Mouse (Mus musculus): ENCODE results near the gene Dbh. TPM values are rescaled to one million over a fixed set of nuclear protein-coding genes. Genes with fewer than 3 reads are reported as not detected.

The Dbh gene
- polyA plus RNA-seq, 1 experiment from 2014 or later = 0.52 TPM

- Histone ChIP-seq H3K4me3 (no peak overlapping the region), H3K9ac (no peak overlapping the region), H3K36me3 (no peaks in the 10 kb centered on the region), H3K4me2 (replicated peaks) (no peak overlapping the region), H3K9me3 (no peaks in the 10 kb centered on the region), H3K4me1 (peaks cover 18% of the 10 kb centered on the region), H3K27me3 (no peaks in the 10 kb centered on the region), H3K27ac (peak overlapping the region; percentile 12; the same call in 1 of the 2 replicates)
- ATAC-seq (ENCODE audit: insufficient number of reproducible peaks, insufficient read depth, low FRiP score, low TSS enrichment) = no peak
- WGBS = 10% methylated on average over 2 of the region's 2 CpGs
These were observed 2.0 kb downstream of the Dbh start for GRCm38 (mm10) chr2:27166999-27167398.

- 78% methylated on average over 2 of the region's 2 CpGs for whole genome bisulfite sequencing
- Histone ChIP-seq H3K27me3 (no peaks in the 10 kb centered on the region), H3K27ac (no peak overlapping the region), H3K4me2 (replicated peaks) (no peak overlapping the region), H3K4me3 (no peak overlapping the region), H3K4me1 (no peaks in the 10 kb centered on the region), H3K9me3 (no peaks in the 10 kb centered on the region), H3K9ac (no peak overlapping the region), H3K36me3 (no peaks in the 10 kb centered on the region)
- no peak for ATAC-seq (ENCODE audit: insufficient number of reproducible peaks, insufficient read depth, low FRiP score, low TSS enrichment)
These were observed 9.2 kb downstream of the Dbh start for GRCm38 (mm10) chr2:27174242-27174641.

GRCm38 (mm10) chr2:27175696-27176267, 10.7 kb downstream of the Dbh start:
- H3K27ac ChIP-seq = no peak overlapping the region
- H3K9ac ChIP-seq = no peak overlapping the region
- H3K9me3 ChIP-seq = no peaks in the 10 kb centered on the region
- H3K27me3 ChIP-seq = no peaks in the 10 kb centered on the region
- H3K4me1 ChIP-seq = no peaks in the 10 kb centered on the region
- ATAC-seq (ENCODE audit: insufficient number of reproducible peaks, insufficient read depth, low FRiP score, low TSS enrichment) = no peak
- H3K4me3 ChIP-seq = no peak overlapping the region
- H3K36me3 ChIP-seq = no peaks in the 10 kb centered on the region
- H3K4me2 ChIP-seq (replicated peaks) = no peak overlapping the region
- WGBS = 87% methylated on average over 10 of the region's 10 CpGs

- Histone ChIP-seq H3K27me3 (no peaks in the 10 kb centered on the region), H3K36me3 (no peaks in the 10 kb centered on the region), H3K27ac (no peak overlapping the region), H3K4me1 (peaks cover 5% of the 10 kb centered on the region; the same call in 1 of the 2 replicates), H3K4me3 (no peak overlapping the region), H3K9ac (no peak overlapping the region), H3K4me2 (replicated peaks) (no peak overlapping the region), H3K9me3 (no peaks in the 10 kb centered on the region)
- no peak for ATAC-seq (ENCODE audit: insufficient number of reproducible peaks, insufficient read depth, low FRiP score, low TSS enrichment)
- WGBS = 79% methylated on average over 8 of the region's 8 CpGs
These were observed 14.1 kb downstream of the Dbh start for GRCm38 (mm10) chr2:27179101-27179500.

- no peaks in the 10 kb centered on the region for H3K9me3 ChIP-seq
- H3K4me3 ChIP-seq = no peak overlapping the region
- no peaks in the 10 kb centered on the region for H3K27me3 ChIP-seq
- no peak overlapping the region for H3K27ac ChIP-seq
- H3K4me2 ChIP-seq (replicated peaks) = no peak overlapping the region
- ATAC-seq (ENCODE audit: insufficient number of reproducible peaks, insufficient read depth, low FRiP score, low TSS enrichment) = no peak
- H3K4me1 ChIP-seq = peaks cover 5% of the 10 kb centered on the region; the same call in 1 of the 2 replicates
- no peaks in the 10 kb centered on the region for H3K36me3 ChIP-seq
- WGBS = 70% methylated on average over 4 of the region's 4 CpGs
- H3K9ac ChIP-seq = no peak overlapping the region
These were observed 16.9 kb downstream of the Dbh start for GRCm38 (mm10) chr2:27181907-27182306.

GRCm38 (mm10) chr2:27183734-27184133, 18.7 kb downstream of the Dbh start:
- ATAC-seq (ENCODE audit: insufficient number of reproducible peaks, insufficient read depth, low FRiP score, low TSS enrichment) = no peak
- 80% methylated on average over 12 of the region's 12 CpGs for WGBS
- Histone ChIP-seq H3K9ac (no peak overlapping the region), H3K27me3 (no peaks in the 10 kb centered on the region), H3K36me3 (no peaks in the 10 kb centered on the region), H3K4me2 (replicated peaks) (no peak overlapping the region), H3K9me3 (no peaks in the 10 kb centered on the region), H3K27ac (no peak overlapping the region), H3K4me3 (no peak overlapping the region), H3K4me1 (peaks cover 5% of the 10 kb centered on the region; the same call in 1 of the 2 replicates)

- no peaks in the 10 kb centered on the region for H3K9me3 ChIP-seq
- H3K27me3 ChIP-seq = no peaks in the 10 kb centered on the region
- no peak overlapping the region for H3K27ac ChIP-seq
- WGBS = 82% methylated on average over 6 of the region's 6 CpGs
- H3K4me3 ChIP-seq = no peak overlapping the region
- no peaks in the 10 kb centered on the region for H3K36me3 ChIP-seq
- H3K9ac ChIP-seq = no peak overlapping the region
- ATAC-seq (ENCODE audit: insufficient number of reproducible peaks, insufficient read depth, low FRiP score, low TSS enrichment) = no peak
- peaks cover 5% of the 10 kb centered on the region; the same call in 1 of the 2 replicates for H3K4me1 ChIP-seq
- H3K4me2 ChIP-seq (replicated peaks) = no peak overlapping the region
These were observed 22.5 kb downstream of the Dbh start for GRCm38 (mm10) chr2:27187531-27187930.

GRCm38 (mm10) chr2:27189994-27190393, 25.0 kb downstream of the Dbh start:
- Histone ChIP-seq H3K9me3 (no peaks in the 10 kb centered on the region), H3K9ac (no peak overlapping the region), H3K4me2 (replicated peaks) (no peak overlapping the region), H3K4me3 (no peak overlapping the region), H3K36me3 (no peaks in the 10 kb centered on the region), H3K27me3 (no peaks in the 10 kb centered on the region), H3K4me1 (no peaks in the 10 kb centered on the region), H3K27ac (no peak overlapping the region)
- ATAC-seq (ENCODE audit: insufficient number of reproducible peaks, insufficient read depth, low FRiP score, low TSS enrichment) = peak; percentile 68; the same call in 1 of the 2 replicates
- WGBS = 30% methylated on average over 4 of the region's 4 CpGs

- Histone ChIP-seq H3K36me3 (no peaks in the 10 kb centered on the region), H3K9ac (no peak overlapping the region), H3K4me2 (replicated peaks) (no peak overlapping the region), H3K4me3 (no peak overlapping the region), H3K9me3 (no peaks in the 10 kb centered on the region), H3K4me1 (no peaks in the 10 kb centered on the region), H3K27ac (no peak overlapping the region), H3K27me3 (no peaks in the 10 kb centered on the region)
- WGBS = 41% methylated on average over 5 of the region's 5 CpGs
- ATAC-seq (ENCODE audit: insufficient number of reproducible peaks, insufficient read depth, low FRiP score, low TSS enrichment) = no peak
These were observed 33.7 kb downstream of the Dbh start for GRCm38 (mm10) chr2:27198551-27199246.

- H3K27ac ChIP-seq = no peak overlapping the region
- no peak overlapping the region for H3K4me2 ChIP-seq (replicated peaks)
- H3K36me3 ChIP-seq = no peaks in the 10 kb centered on the region
- no peak overlapping the region for H3K4me3 ChIP-seq
- H3K9ac ChIP-seq = no peak overlapping the region
- H3K27me3 ChIP-seq = no peaks in the 10 kb centered on the region
- 69% methylated on average over 1 of the region's 1 CpGs for WGBS
- H3K9me3 ChIP-seq = no peaks in the 10 kb centered on the region
- no peak for ATAC-seq (ENCODE audit: insufficient number of reproducible peaks, insufficient read depth, low FRiP score, low TSS enrichment)
- no peaks in the 10 kb centered on the region for H3K4me1 ChIP-seq
These were observed 35.6 kb downstream of the Dbh start for GRCm38 (mm10) chr2:27200586-27200985.

GRCm38 (mm10) chr2:27205666-27206065, 40.6 kb downstream of the Dbh start:
- no peak overlapping the region for H3K27ac ChIP-seq
- 0 out of 2 replicates have a peak, but pooled peaks cover under 1% of the 10 kb centered on the region for H3K36me3 ChIP-seq
- WGBS = 76% methylated on average over 10 of the region's 10 CpGs
- H3K9ac ChIP-seq = no peak overlapping the region
- H3K4me1 ChIP-seq = 0 out of 2 replicates have a peak, but pooled peaks cover 7% of the 10 kb centered on the region
- no peaks in the 10 kb centered on the region for H3K9me3 ChIP-seq
- H3K27me3 ChIP-seq = no peaks in the 10 kb centered on the region
- ATAC-seq (ENCODE audit: insufficient number of reproducible peaks, insufficient read depth, low FRiP score, low TSS enrichment) = no peak
- no peak overlapping the region for H3K4me2 ChIP-seq (replicated peaks)
- no peak overlapping the region for H3K4me3 ChIP-seq

GRCm38 (mm10) chr2:27206128-27206797, 41.2 kb downstream of the Dbh start:
- WGBS = 83% methylated on average over 15 of the region's 15 CpGs
- no peak overlapping the region for H3K4me2 ChIP-seq (replicated peaks)
- no peak overlapping the region for H3K9ac ChIP-seq
- no peak for ATAC-seq (ENCODE audit: insufficient number of reproducible peaks, insufficient read depth, low FRiP score, low TSS enrichment)
- 0 out of 2 replicates have a peak, but pooled peaks cover 3% of the 10 kb centered on the region for H3K36me3 ChIP-seq
- H3K4me3 ChIP-seq = no peak overlapping the region
- no peak overlapping the region for H3K27ac ChIP-seq
- H3K4me1 ChIP-seq = 0 out of 2 replicates have a peak, but pooled peaks cover 7% of the 10 kb centered on the region
- H3K27me3 ChIP-seq = no peaks in the 10 kb centered on the region
- no peaks in the 10 kb centered on the region for H3K9me3 ChIP-seq
